Mouse (Mus musculus): Measurements from ENCODE around the gene Intu. TPM values are rescaled to one million over a fixed set of nuclear protein-coding genes. Genes with fewer than 3 reads are reported as not detected.

Intu gene
- polyA plus RNA-seq, 1 experiment from 2014 or later, result 4.9 TPM

GRCm38 (mm10) chr3:40673515-40673914, 142.4 kb downstream of the Intu start:
- Histone ChIP-seq H3K9me3 (replicated peaks) (no peaks in the 10 kb centered on the region), H3K4me3 (no peak overlapping the region), H3K4me1 (peaks cover 19% of the 10 kb centered on the region), H3K27ac (no peak overlapping the region), H3K36me3 (no peaks in the 10 kb centered on the region; the same call in 1 of the 2 replicates), H3K27me3 (ENCODE audit: low read depth, poor library complexity, severe bottlenecking) (no peaks in the 10 kb centered on the region)
- 52% methylated on average over 1 of the region's 1 CpGs for WGBS
- no peak for DNase-seq (ENCODE audit: low spot score)

GRCm38 (mm10) chr3:40674873-40675405, 143.9 kb downstream of the Intu start:
- Histone ChIP-seq H3K36me3 (no peaks in the 10 kb centered on the region; the same call in 1 of the 2 replicates), H3K27me3 (ENCODE audit: low read depth, poor library complexity, severe bottlenecking) (no peaks in the 10 kb centered on the region), H3K9me3 (replicated peaks) (no peaks in the 10 kb centered on the region), H3K27ac (no peak overlapping the region), H3K4me3 (no peak overlapping the region), H3K4me1 (peaks cover 19% of the 10 kb centered on the region)
- 58% methylated on average over 8 of the region's 8 CpGs for WGBS
- no peak for DNase-seq (ENCODE audit: low spot score)

GRCm38 (mm10) chr3:40678856-40679255, 147.8 kb downstream of the Intu start:
- 63% methylated on average over 1 of the region's 1 CpGs for WGBS
- no peak overlapping the region for H3K27ac ChIP-seq
- no peaks in the 10 kb centered on the region for H3K9me3 ChIP-seq (replicated peaks)
- no peak for DNase-seq (ENCODE audit: low spot score)
- H3K4me1 ChIP-seq, result peaks cover 13% of the 10 kb centered on the region
- H3K4me3 ChIP-seq, result no peak overlapping the region
- H3K36me3 ChIP-seq, result peaks cover 10% of the 10 kb centered on the region; the same call in 1 of the 2 replicates
- H3K27me3 ChIP-seq (ENCODE audit: low read depth, poor library complexity, severe bottlenecking), result no peaks in the 10 kb centered on the region

- H3K27me3 ChIP-seq (ENCODE audit: low read depth, poor library complexity, severe bottlenecking), result no peaks in the 10 kb centered on the region
- peaks cover 10% of the 10 kb centered on the region; the same call in 1 of the 2 replicates for H3K36me3 ChIP-seq
- DNase-seq (ENCODE audit: low spot score), result no peak
- peaks cover 17% of the 10 kb centered on the region for H3K4me1 ChIP-seq
- H3K4me3 ChIP-seq, result no peak overlapping the region
- 89% methylated on average over 11 of the region's 11 CpGs for WGBS
- no peaks in the 10 kb centered on the region for H3K9me3 ChIP-seq (replicated peaks)
- H3K27ac ChIP-seq, result no peak overlapping the region
Observed at GRCm38 (mm10) chr3:40682404-40682803, 151.3 kb downstream of the Intu start.

GRCm38 (mm10) chr3:40683171-40683570, 152.1 kb downstream of the Intu start:
- peaks cover 17% of the 10 kb centered on the region for H3K4me1 ChIP-seq
- DNase-seq (ENCODE audit: low spot score), result no peak
- 93% methylated on average over 18 of the region's 18 CpGs for WGBS
- H3K27me3 ChIP-seq (ENCODE audit: low read depth, poor library complexity, severe bottlenecking), result no peaks in the 10 kb centered on the region
- no peaks in the 10 kb centered on the region for H3K9me3 ChIP-seq (replicated peaks)
- no peak overlapping the region for H3K4me3 ChIP-seq
- H3K27ac ChIP-seq, result no peak overlapping the region
- H3K36me3 ChIP-seq, result peaks cover 10% of the 10 kb centered on the region; the same call in 1 of the 2 replicates

GRCm38 (mm10) chr3:40685855-40686515, 154.9 kb downstream of the Intu start:
- Histone ChIP-seq H3K27me3 (ENCODE audit: low read depth, poor library complexity, severe bottlenecking) (no peaks in the 10 kb centered on the region), H3K36me3 (peaks cover 6% of the 10 kb centered on the region; the same call in 1 of the 2 replicates), H3K4me3 (no peak overlapping the region), H3K4me1 (peaks cover 17% of the 10 kb centered on the region), H3K9me3 (replicated peaks) (no peaks in the 10 kb centered on the region), H3K27ac (peak overlapping the region; percentile 37)
- 21% methylated on average over 3 of the region's 3 CpGs for WGBS
- no peak for DNase-seq (ENCODE audit: low spot score)

GRCm38 (mm10) chr3:40686836-40687235, 155.8 kb downstream of the Intu start:
- DNase-seq (ENCODE audit: low spot score), result no peak
- peaks cover 17% of the 10 kb centered on the region for H3K4me1 ChIP-seq
- H3K36me3 ChIP-seq, result peaks cover 6% of the 10 kb centered on the region; the same call in 1 of the 2 replicates
- 61% methylated on average over 9 of the region's 9 CpGs for WGBS
- H3K27ac ChIP-seq, result no peak overlapping the region
- H3K9me3 ChIP-seq (replicated peaks), result no peaks in the 10 kb centered on the region
- H3K4me3 ChIP-seq, result no peak overlapping the region
- no peaks in the 10 kb centered on the region for H3K27me3 ChIP-seq (ENCODE audit: low read depth, poor library complexity, severe bottlenecking)

- Histone ChIP-seq H3K4me1 (peaks cover 17% of the 10 kb centered on the region), H3K36me3 (peaks cover 9% of the 10 kb centered on the region; the same call in 1 of the 2 replicates), H3K27me3 (ENCODE audit: low read depth, poor library complexity, severe bottlenecking) (no peaks in the 10 kb centered on the region), H3K9me3 (replicated peaks) (no peaks in the 10 kb centered on the region), H3K4me3 (no peak overlapping the region), H3K27ac (no peak overlapping the region)
- no peak for DNase-seq (ENCODE audit: low spot score)
- WGBS, result 88% methylated on average over 3 of the region's 3 CpGs
Observed at GRCm38 (mm10) chr3:40687588-40687987, 156.5 kb downstream of the Intu start.

GRCm38 (mm10) chr3:40691566-40691965, 160.5 kb downstream of the Intu start:
- DNase-seq (ENCODE audit: low spot score), result no peak
- no peak overlapping the region for H3K27ac ChIP-seq
- 90% methylated on average over 6 of the region's 6 CpGs for WGBS
- H3K4me1 ChIP-seq, result peaks cover 6% of the 10 kb centered on the region
- H3K36me3 ChIP-seq, result peaks cover 9% of the 10 kb centered on the region; the same call in 1 of the 2 replicates
- no peaks in the 10 kb centered on the region for H3K27me3 ChIP-seq (ENCODE audit: low read depth, poor library complexity, severe bottlenecking)
- H3K9me3 ChIP-seq (replicated peaks), result no peaks in the 10 kb centered on the region
- no peak overlapping the region for H3K4me3 ChIP-seq

GRCm38 (mm10) chr3:40693435-40693834, 162.3 kb downstream of the Intu start:
- WGBS, result 90% methylated on average over 10 of the region's 10 CpGs
- H3K36me3 ChIP-seq, result peaks cover 15% of the 10 kb centered on the region; the same call in 1 of the 2 replicates
- no peak for DNase-seq (ENCODE audit: low spot score)
- no peak overlapping the region for H3K4me3 ChIP-seq
- H3K4me1 ChIP-seq, result no peaks in the 10 kb centered on the region
- no peak overlapping the region for H3K27ac ChIP-seq
- H3K9me3 ChIP-seq (replicated peaks), result no peaks in the 10 kb centered on the region
- no peaks in the 10 kb centered on the region for H3K27me3 ChIP-seq (ENCODE audit: low read depth, poor library complexity, severe bottlenecking)

- 94% methylated on average over 7 of the region's 7 CpGs for WGBS
- H3K4me3 ChIP-seq, result no peak overlapping the region
- no peak overlapping the region for H3K27ac ChIP-seq
- peaks cover 19% of the 10 kb centered on the region; the same call in 1 of the 2 replicates for H3K36me3 ChIP-seq
- DNase-seq (ENCODE audit: low spot score), result no peak
- no peaks in the 10 kb centered on the region for H3K4me1 ChIP-seq
- H3K9me3 ChIP-seq (replicated peaks), result no peaks in the 10 kb centered on the region
- H3K27me3 ChIP-seq (ENCODE audit: low read depth, poor library complexity, severe bottlenecking), result no peaks in the 10 kb centered on the region
Observed at GRCm38 (mm10) chr3:40693960-40694359, 162.9 kb downstream of the Intu start.

GRCm38 (mm10) chr3:40694438-40694837, 163.4 kb downstream of the Intu start:
- Histone ChIP-seq H3K27ac (no peak overlapping the region), H3K4me1 (no peaks in the 10 kb centered on the region), H3K9me3 (replicated peaks) (no peaks in the 10 kb centered on the region), H3K27me3 (ENCODE audit: low read depth, poor library complexity, severe bottlenecking) (no peaks in the 10 kb centered on the region), H3K4me3 (no peak overlapping the region), H3K36me3 (peaks cover 19% of the 10 kb centered on the region; the same call in 1 of the 2 replicates)
- 80% methylated on average over 2 of the region's 2 CpGs for WGBS
- DNase-seq (ENCODE audit: low spot score), result no peak

GRCm38 (mm10) chr3:40695162-40695561, 164.1 kb downstream of the Intu start:
- Histone ChIP-seq H3K27me3 (ENCODE audit: low read depth, poor library complexity, severe bottlenecking) (no peaks in the 10 kb centered on the region), H3K36me3 (peaks cover 19% of the 10 kb centered on the region; the same call in 1 of the 2 replicates), H3K4me3 (no peak overlapping the region), H3K4me1 (no peaks in the 10 kb centered on the region), H3K9me3 (replicated peaks) (no peaks in the 10 kb centered on the region), H3K27ac (no peak overlapping the region)
- WGBS, result 95% methylated on average over 2 of the region's 2 CpGs
- no peak for DNase-seq (ENCODE audit: low spot score)

Measured in limb, embryonic 10.5 days (tissue).